Mouse (Mus musculus) testis, adult 2 months (tissue): ENCODE data around the gene Tspan14. TPM values are rescaled to one million over a fixed set of nuclear protein-coding genes. Genes with fewer than 3 reads are reported as not detected.

Experiments used
- H3K27ac ChIP-seq: fragments of 200-500 bp; 2 replicates; pipeline ENCODE4 v1.5.1; 2012; ENCODE audit warnings: low read depth, low read length; ENCODE audit not compliant: control insufficient read depth, insufficient read depth
- H3K27me3 ChIP-seq: fragments of 200-500 bp; 2 replicates; pipeline ENCODE4 v1.6.1; 2012; ENCODE audit warnings: mild to moderate bottlenecking, low read length, moderate library complexity; ENCODE audit not compliant: control insufficient read depth, insufficient read depth
- H3K36me3 ChIP-seq: fragments of 200-500 bp; 2 replicates; pipeline ENCODE4 v1.6.1; 2012; ENCODE audit warnings: mild to moderate bottlenecking, low read length; ENCODE audit not compliant: control insufficient read depth, insufficient read depth
- H3K4me1 ChIP-seq: fragments of 200-500 bp; 2 replicates; pipeline ENCODE4 v1.6.1; 2012; ENCODE audit warnings: low read length; ENCODE audit not compliant: control insufficient read depth, insufficient read depth
- H3K4me3 ChIP-seq: fragments of 200-500 bp; 2 replicates; pipeline ENCODE4 v1.5.1; 2012; ENCODE audit warnings: low read depth, mild to moderate bottlenecking, low read length, moderate library complexity, mixed read lengths; ENCODE audit not compliant: control insufficient read depth
- CTCF ChIP-seq: fragments of 200-500 bp; IDR thresholded peaks from 2 replicates; pipeline ENCODE4 v1.5.1; 2012; ENCODE audit warnings: low read depth, mild to moderate bottlenecking, inconsistent platforms, low read length, moderate library complexity; ENCODE audit not compliant: control insufficient read depth, insufficient read depth, insufficient replicate concordance
- POLR2A ChIP-seq: fragments of 200-500 bp; IDR thresholded peaks from 2 replicates; pipeline ENCODE4 v1.6.1; 2012; ENCODE audit warnings: low read depth, mild to moderate bottlenecking, inconsistent platforms, low read length, moderate library complexity; ENCODE audit not compliant: control insufficient read depth
- polyA plus RNA-seq: library from polyadenylated mRNA; depleted of rRNA; stranded (reverse); fragments of >200 nt; gene quantifications from 2 replicates; pipeline ENCODE4 v1.2.3, GENCODE M21; 2012

Tspan14 gene
- polyA plus RNA-seq, 1 experiment = 7.8 TPM

DNA sequence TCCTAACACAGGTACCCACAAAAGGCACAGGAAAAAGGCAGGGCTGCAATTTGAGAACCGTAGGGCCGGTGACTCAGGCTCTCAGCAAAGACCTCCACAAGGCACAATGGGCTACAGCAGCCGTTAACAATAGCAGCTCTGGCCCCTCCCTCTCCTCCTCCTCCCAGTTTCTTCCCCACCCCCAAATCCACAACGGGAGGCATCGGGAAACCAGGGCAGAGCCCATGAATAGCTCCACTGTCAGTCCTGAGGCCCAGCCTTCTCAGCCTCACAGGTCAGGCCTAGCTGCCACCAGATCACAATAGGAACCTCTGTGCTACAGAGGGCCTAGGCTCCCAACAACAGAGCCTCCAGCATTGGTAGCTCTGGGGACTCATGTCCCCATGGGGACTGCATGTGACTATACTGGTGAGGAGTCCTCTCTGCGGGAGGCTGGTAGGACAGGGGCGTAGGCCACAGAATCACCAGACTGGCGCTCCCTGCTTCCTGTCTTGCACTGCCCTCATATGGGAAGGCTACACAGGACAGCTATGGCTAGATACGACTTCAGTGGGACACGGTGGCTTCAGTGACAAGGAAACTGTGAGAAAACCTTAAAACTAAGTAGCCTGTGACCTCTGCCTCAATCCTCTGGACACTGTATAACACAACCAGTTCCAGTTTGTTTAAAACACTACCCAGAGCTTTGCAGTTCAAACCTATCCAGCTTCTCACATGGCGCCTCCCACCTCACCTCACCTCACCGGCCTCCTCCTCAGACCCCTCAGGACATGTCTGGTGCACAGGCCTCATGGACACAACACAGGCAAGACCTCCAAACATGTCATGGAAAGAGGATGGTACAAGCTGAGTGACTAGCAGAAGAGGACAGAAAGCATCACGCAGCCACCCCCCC is 10.1 kb downstream of the Tspan14 start:
- no peak for TF ChIP-seq CTCF
- no peak for TF ChIP-seq POLR2A
- Histone ChIP-seq H3K4me3 (no peak overlapping the region), H3K4me1 (peaks cover 2% of the 10 kb centered on the region; the same call in 1 of the 2 replicates)

DNA sequence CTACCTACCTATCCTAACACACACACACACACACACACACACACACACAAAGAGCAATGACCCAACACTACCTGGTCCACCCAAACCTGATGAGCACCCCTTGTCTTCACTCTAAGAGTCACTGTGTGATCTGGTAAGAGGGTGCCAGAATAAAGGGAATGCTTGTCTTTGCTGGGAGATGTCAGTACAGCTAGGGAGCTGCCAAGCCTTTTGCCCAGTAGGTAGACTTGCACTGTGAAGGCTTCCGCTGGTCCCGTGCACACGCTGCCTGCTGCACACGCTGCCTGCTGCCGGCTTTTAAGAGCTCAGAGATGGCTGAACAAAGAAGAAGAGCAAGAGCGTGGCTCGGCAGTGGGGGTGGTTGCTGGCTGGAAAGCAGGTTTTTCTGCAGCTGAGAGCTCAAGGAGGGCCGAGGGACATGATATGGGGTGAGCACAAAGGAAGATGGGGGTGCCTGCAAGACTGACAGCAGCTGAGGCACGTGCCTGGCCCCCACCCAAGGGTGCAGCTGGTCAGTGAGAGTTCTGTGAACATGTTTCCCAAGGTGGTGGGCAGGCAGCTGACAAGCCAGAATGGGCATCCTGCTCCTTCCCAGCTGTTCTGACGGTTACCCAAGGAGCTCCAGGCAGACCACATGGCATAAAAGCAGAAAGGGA is 10.9 kb downstream of the Tspan14 start:
- no peaks in the 10 kb centered on the region for H3K36me3 ChIP-seq
- no peak overlapping the region for H3K4me3 ChIP-seq
- no peaks in the 10 kb centered on the region for H3K27me3 ChIP-seq
- H3K27ac ChIP-seq = no peak overlapping the region
- H3K4me1 ChIP-seq = peaks cover 2% of the 10 kb centered on the region; the same call in 1 of the 2 replicates
- TF ChIP-seq CTCF = no peak

More for the DNA sequence above, 10.1 kb downstream of the Tspan14 start:
- H3K36me3 ChIP-seq = no peaks in the 10 kb centered on the region
- no peaks in the 10 kb centered on the region for H3K27me3 ChIP-seq
- no peak overlapping the region for H3K27ac ChIP-seq

- H3K36me3 ChIP-seq = no peaks in the 10 kb centered on the region
- no peaks in the 10 kb centered on the region for H3K27me3 ChIP-seq
- H3K27ac ChIP-seq = no peak overlapping the region
- no peak overlapping the region for H3K4me3 ChIP-seq
- peaks cover 2% of the 10 kb centered on the region; the same call in 1 of the 2 replicates for H3K4me1 ChIP-seq
- TF ChIP-seq CTCF = no peak
- TF ChIP-seq POLR2A = no peak
Measured at GRCm38 (mm10) chr14:40955146-40955545, 11.5 kb downstream of the Tspan14 start.

DNA sequence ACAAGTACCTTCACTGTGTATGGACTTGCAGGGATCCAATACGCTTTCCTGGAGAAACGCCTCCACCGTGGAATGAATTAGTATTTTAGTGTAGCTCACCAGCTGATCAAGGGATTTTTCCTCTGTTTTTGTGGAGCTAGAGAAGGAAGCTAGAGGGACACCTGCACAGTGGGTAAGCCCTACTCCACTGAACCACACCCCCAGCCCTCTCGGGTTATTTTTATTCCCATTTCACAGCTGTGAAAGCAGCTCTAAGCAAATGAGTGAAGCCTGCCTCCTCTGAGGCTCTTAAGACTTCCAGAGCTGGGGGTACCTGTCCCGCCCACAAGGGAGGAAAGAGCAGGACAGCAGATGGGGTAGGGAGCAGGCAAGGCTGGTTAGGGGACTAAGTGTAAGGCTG is 13.2 kb downstream of the Tspan14 start:
- no peak overlapping the region for H3K4me3 ChIP-seq
- no peak for TF ChIP-seq POLR2A
- TF ChIP-seq CTCF = no peak
- H3K27me3 ChIP-seq = no peaks in the 10 kb centered on the region
- H3K27ac ChIP-seq = no peak overlapping the region
- H3K4me1 ChIP-seq = no peaks in the 10 kb centered on the region
- H3K36me3 ChIP-seq = no peaks in the 10 kb centered on the region

GRCm38 (mm10) chr14:40952715-40953114 is 13.9 kb downstream of the Tspan14 start:
- Histone ChIP-seq H3K36me3 (no peaks in the 10 kb centered on the region), H3K4me3 (no peak overlapping the region), H3K27ac (no peak overlapping the region), H3K4me1 (no peaks in the 10 kb centered on the region), H3K27me3 (no peaks in the 10 kb centered on the region)
- TF ChIP-seq CTCF (no peak), POLR2A (no peak)

- TF ChIP-seq POLR2A (no peak), CTCF (no peak)
- Histone ChIP-seq H3K4me1 (no peaks in the 10 kb centered on the region), H3K36me3 (no peaks in the 10 kb centered on the region), H3K27ac (no peak overlapping the region), H3K4me3 (no peak overlapping the region), H3K27me3 (no peaks in the 10 kb centered on the region)
Measured at GRCm38 (mm10) chr14:40952301-40952700, 14.3 kb downstream of the Tspan14 start.
